Mouse (Mus musculus): ENCODE data around the gene Eid1.

- TF ChIP-seq CTCF (IDR thresholded peaks at IDR 0.05; ENCODE audit: control insufficient read depth, insufficient read depth, insufficient read length) (no peak), CEBPB (IDR thresholded peaks at IDR 0.05; ENCODE audit: low read depth) (no peak)
Observed at GRCm38 (mm10) chr2:125623211-125623610, 49.7 kb upstream of the Eid1 start.

All from C2C12 (cell line).